Mouse (Mus musculus): ENCODE data around the gene AI481877. TPM values are rescaled to one million over a fixed set of nuclear protein-coding genes. Genes with fewer than 3 reads are reported as not detected.

Gene AI481877
- total and polyA plus RNA-seq, 3 experiments: 0.01 TPM; not detected in 2

DNA sequence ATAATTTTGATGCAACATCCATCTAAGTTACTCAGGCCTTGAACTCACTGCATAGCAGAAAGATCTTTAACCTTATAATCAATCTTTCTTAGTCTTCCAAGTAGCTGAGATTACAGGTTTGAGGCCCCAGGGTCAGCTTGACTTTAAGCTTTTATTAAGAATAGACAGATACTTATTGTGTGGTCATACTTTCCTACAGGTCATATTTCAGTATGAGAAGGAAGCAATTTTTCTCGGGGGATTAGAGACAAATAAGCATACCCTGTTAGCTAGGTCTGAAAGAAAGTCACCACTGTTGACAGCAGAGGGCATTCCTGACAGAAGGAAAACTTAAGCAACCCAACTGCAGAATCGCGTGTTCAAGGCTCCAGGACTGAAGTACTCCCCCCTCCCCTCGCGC is 130.8 kb downstream of the AI481877 start:
- Histone ChIP-seq H3K27ac (ENCODE audit: control insufficient read depth, low read depth, low read length) (no peak overlapping the region), H3K27me3 (ENCODE audit: control insufficient read depth in 1 of 2, insufficient read depth in 2 of 2, low read length in 2 of 2) (no peaks in the 10 kb centered on the region), H3K79me2 (ENCODE audit: control insufficient read depth, insufficient read depth, low read length, poor library complexity) (peaks cover 71% of the 10 kb centered on the region), H3K4me3 (ENCODE audit: control insufficient read depth in 1 of 2, insufficient read depth in 1 of 2, low read depth in 2 of 2, low read length in 2 of 2) (no peak overlapping the region), H3K36me3 (ENCODE audit: control insufficient read depth in 1 of 2, insufficient read depth in 2 of 2, low read length in 2 of 2) (peaks cover 0 to 42% of the 10 kb centered on the region in 2 experiments; a peak in 2 of 4 replicates), H3K9ac (ENCODE audit: control insufficient read depth, low read depth, low read length, poor library complexity, severe bottlenecking) (no peak overlapping the region), H3K4me1 (ENCODE audit: control insufficient read depth in 1 of 2, insufficient read depth in 2 of 2, low read length in 2 of 2) (peaks cover 23 to 32% of the 10 kb centered on the region in 2 experiments), H3K9me3 (replicated peaks; ENCODE audit: insufficient read depth, low read length) (no peaks in the 10 kb centered on the region)
- TF ChIP-seq ZNF384 (IDR thresholded peaks at IDR 0.05; ENCODE audit: low read depth, low read length) (no peak), MXI1 (IDR thresholded peaks at IDR 0.05; ENCODE audit: low read depth, low read length) (no peak), EP300 (IDR thresholded peaks at IDR 0.05; ENCODE audit: low read depth in 1 of 2, low read length in 2 of 2) (no peak), ZMIZ1 (IDR thresholded peaks at IDR 0.05; ENCODE audit: low read depth, low read length) (no peak), GABPA (IDR thresholded peaks at IDR 0.05; ENCODE audit: low read depth, low read length) (no peak), CTCF (IDR thresholded peaks at IDR 0.05 in 2 of 3, conservative IDR thresholded peaks at IDR 0.05 in 1 of 3; ENCODE audit: control insufficient read depth in 1 of 3, insufficient read depth in 1 of 3, low read depth in 2 of 3, low read length in 3 of 3, poor library complexity in 1 of 3, severe bottlenecking in 1 of 3) (no peak), MEF2A (IDR thresholded peaks at IDR 0.05; ENCODE audit: extremely low read depth, insufficient replicate concordance, low read depth, low read length, poor library complexity, severe bottlenecking) (no peak), MAZ (IDR thresholded peaks at IDR 0.05; ENCODE audit: low read depth, low read length) (no peak), E2F4 (IDR thresholded peaks at IDR 0.05; ENCODE audit: borderline replicate concordance, low read depth, low read length) (no peak), HCFC1 (IDR thresholded peaks at IDR 0.05; ENCODE audit: low read depth, low read length) (no peak), TCF12 (IDR thresholded peaks at IDR 0.05; ENCODE audit: low read depth, low read length) (no peak), ZC3H11A (IDR thresholded peaks at IDR 0.05; ENCODE audit: low read depth, low read length) (no peak), MYB (IDR thresholded peaks at IDR 0.05; ENCODE audit: low read depth, low read length) (no peak), MAFK (IDR thresholded peaks at IDR 0.05; ENCODE audit: borderline replicate concordance, low read depth, low read length) (no peak)
- DNase-seq (ENCODE audit: low read depth, low spot score): no peak

DNA sequence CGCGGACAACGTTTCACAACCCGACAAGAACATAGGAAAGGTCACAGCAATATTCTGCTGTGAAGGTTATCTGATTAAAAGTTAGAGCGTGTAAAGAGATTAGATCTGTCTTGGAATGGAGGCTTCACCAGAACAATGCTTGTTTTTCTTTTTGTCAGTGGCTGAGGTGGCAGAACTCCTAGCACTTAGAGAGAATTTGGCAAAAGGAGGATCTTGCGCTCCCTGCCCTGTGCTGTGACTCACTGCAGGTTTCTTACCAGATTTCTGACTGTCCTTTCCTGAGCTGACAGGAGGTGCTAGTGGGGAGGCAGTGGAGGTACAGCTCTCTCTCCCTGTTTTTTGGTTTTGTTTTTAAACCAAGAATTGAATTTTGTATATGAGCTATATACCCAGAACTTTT is 131.8 kb downstream of the AI481877 start:
- no peak overlapping the region for H3K4me3 ChIP-seq (ENCODE audit: control insufficient read depth in 1 of 2, insufficient read depth in 1 of 2, low read depth in 2 of 2, low read length in 2 of 2)
- H3K36me3 ChIP-seq (ENCODE audit: control insufficient read depth in 1 of 2, insufficient read depth in 2 of 2, low read length in 2 of 2): peaks cover 0 to 45% of the 10 kb centered on the region in 2 experiments; a peak in 2 of 4 replicates
- H3K79me2 ChIP-seq (ENCODE audit: control insufficient read depth, insufficient read depth, low read length, poor library complexity): peaks cover 67% of the 10 kb centered on the region
- peaks cover 23 to 35% of the 10 kb centered on the region in 2 experiments for H3K4me1 ChIP-seq (ENCODE audit: control insufficient read depth in 1 of 2, insufficient read depth in 2 of 2, low read length in 2 of 2)
- no peaks in the 10 kb centered on the region for H3K27me3 ChIP-seq (ENCODE audit: control insufficient read depth in 1 of 2, insufficient read depth in 2 of 2, low read length in 2 of 2)
- H3K9ac ChIP-seq (ENCODE audit: control insufficient read depth, low read depth, low read length, poor library complexity, severe bottlenecking): no peak overlapping the region
- no peak for TF ChIP-seq TBP (IDR thresholded peaks at IDR 0.05; ENCODE audit: low read depth, low read length)
- TF ChIP-seq ETS1 (IDR thresholded peaks at IDR 0.05; ENCODE audit: low read depth, low read length): no peak
- no peak for TF ChIP-seq ELF1 (IDR thresholded peaks at IDR 0.05; ENCODE audit: low read depth, low read length)
- no peak for TF ChIP-seq MAZ (IDR thresholded peaks at IDR 0.05; ENCODE audit: low read depth, low read length)
- no peak for TF ChIP-seq RAD21 (IDR thresholded peaks at IDR 0.05; ENCODE audit: low read depth, low read length)
- no peak for TF ChIP-seq MAFK (IDR thresholded peaks at IDR 0.05; ENCODE audit: borderline replicate concordance, low read depth, low read length)
- TF ChIP-seq POLR2AphosphoS2 (IDR thresholded peaks at IDR 0.05; ENCODE audit: low read length): no peak
- DNase-seq (ENCODE audit: low read depth, low spot score): peak; percentile 47
- H3K9me3 ChIP-seq (replicated peaks; ENCODE audit: insufficient read depth, low read length): no peaks in the 10 kb centered on the region
- H3K27ac ChIP-seq (ENCODE audit: control insufficient read depth, low read depth, low read length): no peak overlapping the region
